Mouse (Mus musculus) thymus, postnatal 36 days (tissue): Measurements from ENCODE around the gene Lamp1.

Source experiments
- DNase-seq, 2 experiments: peaks; one replicate each; pipeline ENCODE4 v3.0.0; 2022; ENCODE audit warnings: mixed read lengths in 2 of 2

Gene Lamp1

GRCm38 (mm10) chr8:13158718-13159376 lies at the start of gene Lamp1:
Gene Lamp1 (plus strand): TSS chr8:13159161.
- DNase-seq = peak; percentile 94 to 96

- DNase-seq = no peak
Measured at GRCm38 (mm10) chr8:13109416-13109960, 49.5 kb upstream of the Lamp1 start.

- DNase-seq = no peak
Measured at GRCm38 (mm10) chr8:13111917-13112316, 47.0 kb upstream of the Lamp1 start.

GRCm38 (mm10) chr8:13113232-13113631 lies 45.7 kb upstream of the Lamp1 start:
- DNase-seq = no peak

- DNase-seq = no peak
Measured at GRCm38 (mm10) chr8:13117096-13117495, 41.9 kb upstream of the Lamp1 start.

GRCm38 (mm10) chr8:13118516-13118915 lies 40.4 kb upstream of the Lamp1 start:
- DNase-seq = no peak

- no peak for DNase-seq
Measured at GRCm38 (mm10) chr8:13120882-13121665, 37.9 kb upstream of the Lamp1 start.

GRCm38 (mm10) chr8:13122887-13123421 lies 36.0 kb upstream of the Lamp1 start:
- DNase-seq = no peak

- no peak for DNase-seq
Measured at GRCm38 (mm10) chr8:13124897-13125296, 34.1 kb upstream of the Lamp1 start.

- DNase-seq = peak; percentile 30 to 41
Measured at GRCm38 (mm10) chr8:13132220-13132619, 26.7 kb upstream of the Lamp1 start.

GRCm38 (mm10) chr8:13139641-13140182 lies 19.2 kb upstream of the Lamp1 start:
- DNase-seq = no peak

GRCm38 (mm10) chr8:13141681-13142080 lies 17.3 kb upstream of the Lamp1 start:
- no peak for DNase-seq

GRCm38 (mm10) chr8:13148476-13148875 lies 10.5 kb upstream of the Lamp1 start:
- no peak for DNase-seq

- DNase-seq = no peak
Measured at GRCm38 (mm10) chr8:13149287-13149686, 9.7 kb upstream of the Lamp1 start.

- DNase-seq = no peak
Measured at GRCm38 (mm10) chr8:13149866-13150265, 9.1 kb upstream of the Lamp1 start.

GRCm38 (mm10) chr8:13150929-13151328 lies 8.0 kb upstream of the Lamp1 start:
- no peak for DNase-seq

GRCm38 (mm10) chr8:13154099-13154498 lies 4.9 kb upstream of the Lamp1 start:
- no peak for DNase-seq

GRCm38 (mm10) chr8:13155358-13155757 lies 3.6 kb upstream of the Lamp1 start:
- no peak for DNase-seq

- DNase-seq = no peak
Measured at GRCm38 (mm10) chr8:13156327-13157097, 2.4 kb upstream of the Lamp1 start.

- no peak for DNase-seq
Measured at GRCm38 (mm10) chr8:13159377-13159881, 468 bp downstream of the Lamp1 start.

- no peak for DNase-seq
Measured at GRCm38 (mm10) chr8:13160691-13161090, 1.7 kb downstream of the Lamp1 start.

GRCm38 (mm10) chr8:13162098-13162497 lies 3.1 kb downstream of the Lamp1 start:
- DNase-seq = no peak
